Mouse (Mus musculus) kidney, embryonic 14.5 days (tissue): ENCODE data around the gene Txnrd1. TPM values are rescaled to one million over a fixed set of nuclear protein-coding genes. Genes with fewer than 3 reads are reported as not detected.

Source experiments
- ATAC-seq: fragments of 200-750 bp; cut with Nextera tagmentation; 2 replicates; pipeline ENCODE4 v1.8.0; 2017; ENCODE audit warnings: moderate number of reproducible peaks, mild to moderate bottlenecking, moderate TSS enrichment, moderate library complexity; ENCODE audit not compliant: low FRiP score, low TSS enrichment
- H3K27ac ChIP-seq: fragments of 300-500 bp; sonication (generic); 2 replicates; pipeline ENCODE4 v1.5.1; 2014; ENCODE audit warnings: low read depth, mild to moderate bottlenecking, low read length, moderate library complexity, mixed read lengths
- H3K27me3 ChIP-seq: fragments of 300-500 bp; sonication (generic); 2 replicates; pipeline ENCODE4 v1.6.1; 2014; ENCODE audit warnings: mild to moderate bottlenecking, low read length; ENCODE audit not compliant: control insufficient read depth, insufficient read depth
- H3K36me3 ChIP-seq: fragments of 300-500 bp; sonication (generic); 2 replicates; pipeline ENCODE4 v1.6.1; 2014; ENCODE audit warnings: low read length, mixed read lengths; ENCODE audit not compliant: control insufficient read depth, insufficient read depth
- H3K4me1 ChIP-seq: fragments of 300-500 bp; sonication (generic); 2 replicates; pipeline ENCODE4 v1.6.1; 2014; ENCODE audit warnings: low read length, mixed read lengths; ENCODE audit not compliant: control insufficient read depth, insufficient read depth
- H3K4me2 ChIP-seq: fragments of 300-500 bp; sonication (generic); replicated peaks from 2 replicates; pipeline ENCODE4 v1.6.1; 2014; ENCODE audit warnings: low read depth, mild to moderate bottlenecking, low read length
- H3K4me3 ChIP-seq: fragments of 300-500 bp; sonication (generic); 2 replicates; pipeline ENCODE4 v1.5.1; 2014; ENCODE audit warnings: mild to moderate bottlenecking, low read length
- H3K9ac ChIP-seq: fragments of 300-500 bp; sonication (generic); 2 replicates; pipeline ENCODE4 v1.6.1; 2014; ENCODE audit warnings: low read depth, mild to moderate bottlenecking, low read length, moderate library complexity
- H3K9me3 ChIP-seq: fragments of 300-500 bp; sonication (generic); 2 replicates; pipeline ENCODE4 v1.6.1; 2016; ENCODE audit warnings: low read length; ENCODE audit not compliant: control insufficient read depth
- WGBS: fragments of 180-500 bp; shearing (Covaris S2); extraction: QIAGEN DNeasy Blood & Tissue Kit; methylation state at CpG from one replicate; pipeline ENCODE4 v1.1.7; 2014; 5-methylcytosine and 5-hydroxymethylcytosine counted together
- polyA plus RNA-seq: library from polyadenylated mRNA; unstranded; fragments of >200 nt; fragmentation: Nextera tagmentation; extraction: Ambion mirVana; gene quantifications from 2 replicates; pipeline ENCODE4 v1.2.1, GENCODE M21; 2014

The Txnrd1 gene
- polyA plus RNA-seq, 1 experiment from 2014 or later, result 136 TPM

DNA sequence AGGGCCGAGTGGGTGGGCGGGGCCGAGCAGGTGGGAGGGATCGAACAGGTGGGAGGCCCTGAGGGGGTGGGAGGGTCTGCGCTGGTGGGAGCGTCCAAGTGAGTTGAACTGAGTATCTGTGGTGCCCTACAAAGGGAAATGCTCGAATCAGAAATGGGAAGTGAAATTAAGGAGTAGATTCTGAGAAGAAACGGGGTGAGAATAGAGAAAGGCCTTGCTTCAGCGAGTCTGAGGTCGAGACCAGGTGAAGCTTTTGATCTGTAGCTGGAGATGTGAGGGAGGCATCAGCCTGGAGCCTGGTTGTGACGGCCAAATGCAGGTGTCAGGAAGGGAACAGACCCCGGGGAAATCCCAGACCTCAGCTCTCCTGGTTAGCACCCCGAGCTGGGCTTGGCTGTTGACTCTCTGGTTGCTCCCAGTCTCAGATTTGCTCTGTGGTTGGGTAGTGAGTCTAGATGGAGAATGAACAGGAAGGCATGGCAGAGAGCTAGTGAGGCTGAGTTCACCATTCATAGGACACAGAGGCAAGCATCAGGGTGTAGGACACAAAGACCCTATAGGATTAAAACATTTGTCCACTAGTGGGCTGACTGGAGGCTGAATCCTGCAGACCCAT is 101.4 kb downstream of the Txnrd1 start:
- 70% methylated on average over 13 of the region's 13 CpGs for WGBS

DNA sequence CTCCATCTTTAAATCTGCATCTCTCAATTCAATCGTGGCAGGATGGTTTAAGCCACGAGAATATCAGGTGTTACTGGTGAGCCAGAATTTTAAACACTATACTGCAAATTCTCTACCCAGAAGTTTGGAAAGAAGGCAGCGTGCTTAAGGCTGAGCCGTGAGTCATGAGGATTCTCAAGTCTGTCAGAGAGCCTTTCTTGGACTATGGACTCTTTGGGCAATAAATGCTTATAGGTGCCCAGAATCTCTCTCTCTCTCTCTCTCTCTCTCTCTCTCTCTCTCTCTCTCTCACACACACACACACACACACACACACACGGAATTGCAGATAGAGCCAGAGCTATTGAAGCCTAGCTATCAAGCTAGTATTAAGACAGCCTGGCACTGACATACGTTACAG is 102.0 kb downstream of the Txnrd1 start:
- H3K4me2 ChIP-seq, result no peak overlapping the region
- no peaks in the 10 kb centered on the region for H3K9me3 ChIP-seq
- no peak overlapping the region for H3K27ac ChIP-seq
- H3K4me1 ChIP-seq, result no peaks in the 10 kb centered on the region
- H3K9ac ChIP-seq, result no peak overlapping the region
- H3K4me3 ChIP-seq, result no peak overlapping the region
- H3K27me3 ChIP-seq, result no peaks in the 10 kb centered on the region
- 89% methylated on average over 6 of the region's 6 CpGs for WGBS
- ATAC-seq, result no peak
- no peaks in the 10 kb centered on the region for H3K36me3 ChIP-seq

More for the DNA sequence above, 101.4 kb downstream of the Txnrd1 start:
- Histone ChIP-seq H3K4me1 (no peaks in the 10 kb centered on the region), H3K27me3 (no peaks in the 10 kb centered on the region), H3K4me3 (no peak overlapping the region), H3K4me2 (no peak overlapping the region), H3K9me3 (no peaks in the 10 kb centered on the region), H3K36me3 (no peaks in the 10 kb centered on the region), H3K9ac (no peak overlapping the region), H3K27ac (no peak overlapping the region)
- ATAC-seq, result no peak

Other genes starting within 250 kb of the Txnrd1 start
- gene 1190007I07Rik, start 210.7 kb upstream of the Txnrd1 start, polyA plus RNA-seq, result 56.2 and 67.2 TPM in 2 replicates
- gene Tdg, start 204.1 kb upstream of the Txnrd1 start, polyA plus RNA-seq, result 99.4 and 186 TPM in 2 replicates
- gene Glt8d2, start 143.3 kb upstream of the Txnrd1 start, polyA plus RNA-seq, result 3.0 and 4.0 TPM in 2 replicates
- gene Hcfc2, start 137.8 kb upstream of the Txnrd1 start, polyA plus RNA-seq, result 25.5 and 27.3 TPM in 2 replicates
- gene Nfyb, start 69.8 kb upstream of the Txnrd1 start, polyA plus RNA-seq, result 54.7 and 55.0 TPM in 2 replicates
- 0.34 and 0.81 TPM in 2 replicates for gene Eid3, start 32.7 kb downstream of the Txnrd1 start, polyA plus RNA-seq
- gene Chst11, start 151.5 kb downstream of the Txnrd1 start, polyA plus RNA-seq, result 4.5 and 5.4 TPM in 2 replicates